Mouse (Mus musculus) embryonic fibroblast, embryonic 13.5 days (primary cell): ENCODE data around the gene Tasp1. TPM values are rescaled to one million over a fixed set of nuclear protein-coding genes. Genes with fewer than 3 reads are reported as not detected.

Source experiments
- H3K27ac ChIP-seq: 2 replicates; pipeline ENCODE4 v1.5.1; 2012; ENCODE audit warnings: low read length, control low read depth, inconsistent platforms; ENCODE audit not compliant: insufficient read depth
- H3K4me1 ChIP-seq: 2 replicates; pipeline ENCODE4 v1.6.1; 2011; ENCODE audit warnings: low read length; ENCODE audit not compliant: control insufficient read depth, insufficient read depth
- H3K4me3 ChIP-seq: 2 replicates; pipeline ENCODE4 v1.5.1; 2011; ENCODE audit warnings: mild to moderate bottlenecking, control low read depth, low read length; ENCODE audit not compliant: insufficient read depth
- CTCF ChIP-seq: IDR thresholded peaks from 2 replicates; pipeline ENCODE4 v1.5.1; 2011; ENCODE audit warnings: mild to moderate bottlenecking, control low read depth, low read length, moderate library complexity, borderline replicate concordance; ENCODE audit not compliant: insufficient read depth
- POLR2A ChIP-seq: IDR thresholded peaks from 2 replicates; pipeline ENCODE4 v1.6.1; 2011; ENCODE audit warnings: low read depth, mild to moderate bottlenecking, control low read depth, low read length, moderate library complexity
- polyA plus RNA-seq: library from polyadenylated mRNA; stranded (reverse); fragments of >200 nt; gene quantifications from 2 replicates; pipeline ENCODE4 v1.2.4, GENCODE M21; 2011; ENCODE audit warnings: low read depth; ENCODE audit not compliant: missing spikeins, insufficient read length

The Tasp1 gene
- polyA plus RNA-seq = 12.1 and 14.5 TPM in 2 replicates

DNA sequence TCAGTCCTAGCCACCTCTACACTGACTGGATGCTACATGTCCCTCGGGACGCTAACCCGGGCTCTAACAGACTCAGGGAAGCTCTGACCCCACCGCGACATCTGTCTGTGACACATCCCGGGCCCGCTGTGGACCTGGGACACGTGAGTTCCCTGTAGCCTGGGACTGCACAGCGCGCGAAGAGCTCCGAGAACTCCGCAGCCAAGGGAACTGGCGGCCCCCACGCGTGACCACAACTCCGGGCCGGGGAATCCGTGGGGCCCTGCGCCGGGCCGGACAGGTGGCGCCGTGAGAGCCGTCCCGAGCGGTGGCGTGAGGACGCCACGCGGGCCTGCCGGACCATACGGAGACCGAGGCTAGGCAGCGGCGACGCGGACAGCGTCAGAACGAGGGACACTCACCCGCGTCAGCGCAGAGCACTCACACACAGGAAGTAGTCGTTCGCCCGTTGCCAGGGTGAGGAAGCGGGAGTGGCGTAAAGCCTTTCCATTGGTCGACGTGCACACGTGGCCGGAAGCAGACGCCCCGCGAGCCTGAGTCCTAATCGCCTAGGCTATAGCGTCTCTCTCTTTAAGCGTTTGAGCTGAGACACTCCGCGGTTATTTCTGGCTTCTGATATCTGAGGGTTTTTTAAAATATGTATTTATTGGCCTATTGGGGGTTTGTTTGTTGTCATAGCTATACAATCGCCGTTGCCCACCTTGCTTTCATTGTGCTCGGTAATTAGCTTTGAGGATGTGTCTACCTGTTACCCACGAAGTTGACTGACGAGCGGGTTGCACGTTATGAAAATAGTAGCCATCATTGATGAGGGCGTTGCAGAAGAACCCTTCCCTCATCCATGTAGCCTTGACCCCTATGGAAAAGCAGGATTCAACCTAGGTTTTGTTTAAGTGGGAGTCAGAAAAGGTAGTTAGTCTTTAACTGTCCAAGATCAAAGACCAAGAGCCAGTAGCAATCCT, at the start of gene Tasp1:
Gene Tasp1 (minus strand): TSS at position 453 of the 962 bp plus-strand sequence.
- TF ChIP-seq CTCF (no peak), POLR2A (peak; percentile 89)
- Histone ChIP-seq H3K4me3 (peak within 1 kb of the TSS; percentile 88), H3K4me1 (no peaks in the 10 kb centered on the region), H3K27ac (peak within 1 kb of the TSS; percentile 39)

DNA sequence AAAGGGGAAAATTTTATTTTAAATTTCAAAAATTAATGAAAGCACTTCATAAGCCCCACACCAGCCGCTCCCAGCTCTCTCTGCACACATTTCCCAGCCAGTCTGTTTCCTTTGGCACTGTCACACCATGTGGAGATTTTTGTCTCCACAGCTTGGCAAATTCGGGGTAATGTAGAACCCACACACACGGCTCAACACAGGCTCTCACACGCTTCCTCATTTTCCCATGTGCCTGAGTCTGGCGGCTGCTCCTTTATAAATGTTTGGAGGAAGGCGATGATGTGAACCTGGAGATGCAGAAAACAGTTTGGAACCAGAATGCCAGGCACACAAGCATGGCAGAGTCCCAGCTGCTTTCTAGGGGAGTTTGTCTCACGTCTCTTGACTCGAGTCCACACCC, 47.2 kb upstream of the Tasp1 start:
- TF ChIP-seq POLR2A (no peak), CTCF (no peak)
- peak overlapping the region; percentile 52; the same call in 1 of the 2 replicates for H3K27ac ChIP-seq
- no peak overlapping the region for H3K4me3 ChIP-seq
- H3K4me1 ChIP-seq = 0 out of 2 replicates have a peak, but pooled peaks cover 2% of the 10 kb centered on the region

- Histone ChIP-seq H3K4me1 (peaks cover 10% of the 10 kb centered on the region), H3K4me3 (no peak overlapping the region), H3K27ac (no peak overlapping the region)
- TF ChIP-seq POLR2A (no peak), CTCF (no peak)
Observed at GRCm38 (mm10) chr2:140108945-140109344, 42.3 kb upstream of the Tasp1 start.

DNA sequence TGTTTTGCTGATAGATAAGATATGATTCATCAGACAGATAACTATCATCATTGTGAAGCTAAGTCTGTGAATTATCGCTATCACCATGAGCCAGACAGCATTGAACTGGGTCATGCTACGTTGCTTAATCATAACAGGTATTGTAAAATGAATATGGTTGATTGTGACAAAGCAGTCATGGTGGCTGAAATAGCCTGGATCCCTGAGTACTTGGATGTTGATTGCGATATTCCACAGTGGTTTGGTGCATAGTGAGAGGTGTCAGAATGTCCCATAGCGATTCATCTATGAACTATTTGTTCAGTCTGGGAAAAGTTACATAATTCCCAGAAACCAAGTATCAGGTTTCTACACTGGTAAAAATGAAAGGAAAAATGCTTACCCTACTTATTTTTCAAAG, 41.0 kb upstream of the Tasp1 start:
- Histone ChIP-seq H3K4me1 (peaks cover 10% of the 10 kb centered on the region), H3K27ac (peak overlapping the region; percentile 42), H3K4me3 (no peak overlapping the region)
- TF ChIP-seq POLR2A (no peak), CTCF (no peak)

GRCm38 (mm10) chr2:140104951-140105350, 38.3 kb upstream of the Tasp1 start:
- TF ChIP-seq POLR2A (no peak), CTCF (no peak)
- H3K4me1 ChIP-seq = peaks cover 14% of the 10 kb centered on the region

GRCm38 (mm10) chr2:140100551-140101474, 34.2 kb upstream of the Tasp1 start:
- TF ChIP-seq POLR2A (no peak; the same call in 1 of the 2 replicates), CTCF (no peak)
- H3K4me3 ChIP-seq = no peak overlapping the region
- H3K27ac ChIP-seq = peak overlapping the region; percentile 93
- peaks cover 13% of the 10 kb centered on the region for H3K4me1 ChIP-seq

More at GRCm38 (mm10) chr2:140104951-140105350, 38.3 kb upstream of the Tasp1 start:
- H3K27ac ChIP-seq = peak overlapping the region; percentile 95
- H3K4me3 ChIP-seq = no peak overlapping the region

- TF ChIP-seq POLR2A (no peak; the same call in 1 of the 2 replicates), CTCF (no peak)
- Histone ChIP-seq H3K4me1 (peaks cover 7% of the 10 kb centered on the region), H3K27ac (peak overlapping the region; percentile 93), H3K4me3 (no peak overlapping the region)
Observed at GRCm38 (mm10) chr2:140099971-140100370, 33.4 kb upstream of the Tasp1 start.

GRCm38 (mm10) chr2:140097131-140097591, 30.6 kb upstream of the Tasp1 start:
- Histone ChIP-seq H3K4me3 (no peak overlapping the region), H3K4me1 (peaks cover 7% of the 10 kb centered on the region), H3K27ac (no peak overlapping the region)
- TF ChIP-seq POLR2A (no peak), CTCF (no peak)

DNA sequence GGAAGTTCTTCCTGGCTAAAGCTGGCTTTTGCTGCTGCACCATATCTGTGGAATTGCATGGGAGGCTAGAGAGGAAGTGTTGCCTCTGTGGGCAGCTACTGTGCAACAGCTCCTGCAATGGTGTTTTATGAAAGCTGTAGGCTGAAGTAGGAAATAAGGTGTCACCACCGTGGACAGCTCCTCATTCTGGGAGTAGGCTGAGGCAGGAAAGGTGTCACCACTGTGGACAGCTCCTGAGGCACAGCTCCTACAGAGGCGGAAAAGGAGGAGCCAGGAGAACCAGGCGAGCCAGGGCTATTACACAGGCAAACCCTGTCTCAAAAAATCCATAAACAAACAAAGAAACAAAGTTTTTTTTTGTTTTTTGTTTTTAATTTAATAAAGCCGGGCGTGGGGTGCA, 29.4 kb upstream of the Tasp1 start:
- TF ChIP-seq POLR2A = no peak
- TF ChIP-seq CTCF = no peak
- Histone ChIP-seq H3K4me3 (no peak overlapping the region), H3K4me1 (peaks cover 6% of the 10 kb centered on the region), H3K27ac (no peak overlapping the region)
